In the genomic region with DNA sequence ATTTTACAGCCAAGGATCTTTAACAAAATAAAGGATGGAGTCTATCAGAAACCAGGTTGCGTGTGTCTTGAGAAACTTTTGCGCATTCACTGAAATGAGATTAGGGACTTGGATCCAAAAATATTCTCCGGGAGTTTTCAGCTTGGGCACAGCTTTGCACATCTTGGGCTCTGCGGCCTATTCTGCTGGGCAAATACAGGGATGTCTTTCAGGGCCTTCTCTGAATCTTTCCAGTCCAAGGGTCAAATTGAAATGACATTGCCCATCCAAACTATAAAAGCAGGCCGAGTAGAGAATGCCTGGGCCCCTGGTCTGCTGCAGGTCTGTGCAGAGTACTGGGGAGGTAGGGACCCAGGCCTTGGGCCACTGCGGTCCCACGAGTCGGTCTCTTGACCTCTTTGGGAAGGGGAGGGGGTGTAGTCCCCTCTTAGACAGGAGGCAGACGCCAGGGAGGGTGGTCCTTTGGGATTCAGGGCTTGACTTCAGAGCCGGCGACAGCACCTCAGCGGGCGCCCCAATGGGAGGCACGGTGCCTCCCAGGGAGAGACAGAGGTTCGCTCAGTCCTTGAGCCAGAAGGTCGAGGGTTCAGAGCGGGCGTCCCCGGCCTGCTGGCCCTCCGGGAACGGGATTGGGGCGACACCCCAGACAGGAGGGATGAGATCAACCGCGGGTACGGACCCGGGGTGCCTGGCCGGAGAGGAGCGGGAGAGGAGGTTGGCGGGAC, we compare ENCODE assay signal across 8 mouse cellular contexts. TPM values are rescaled to one million over a fixed set of nuclear protein-coding genes. Genes with fewer than 3 reads are reported as not detected.
DNase-seq lines count a peak whose midpoint lies in the region; ATAC-seq and TF ChIP-seq lines count a peak whose summit lies in the region.

A gene (plus strand): TSS at position 388 of the 725 bp plus-strand sequence.

- ATAC-seq in hindbrain, embryonic 14.5 days (ENCODE audit: low FRiP score), result peak; percentile 51; the same call in 1 of the 2 replicates
- ATAC-seq in limb, embryonic 14.5 days (ENCODE audit: low FRiP score, low read depth), result no peak; the same call in 1 of the 2 replicates
- ATAC-seq in neutrophil, adult 5-6 weeks (ENCODE audit: extremely low read depth, insufficient number of reproducible peaks, low FRiP score, poor library complexity, severe bottlenecking), result no peak

- DNase-seq in lung, adult 2 months, result no peak
- DNase-seq in lung, postnatal 14 days, result no peak
- DNase-seq in adrenal gland, postnatal 14 days, result no peak
- no peak for DNase-seq in gastrocnemius, adult 18-20 months (ENCODE audit: low spot score)
- DNase-seq in hindbrain, embryonic 14.5 days (ENCODE audit: low spot score), result no peak
- no peak for DNase-seq in limb, embryonic 14.5 days (ENCODE audit: low spot score)
- no peak for DNase-seq in ovary, postnatal 36 days (ENCODE audit: low spot score)

- no peaks in the 10 kb centered on the region for H3K27me3 ChIP-seq in hindbrain, embryonic 14.5 days (ENCODE audit: control insufficient read depth, insufficient read depth, low read length)
- no peaks in the 10 kb centered on the region for H3K27me3 ChIP-seq in limb, embryonic 14.5 days (ENCODE audit: control insufficient read depth, insufficient read depth, low read length)

- H3K9ac ChIP-seq in hindbrain, embryonic 14.5 days, result peak within 1 kb of the TSS; percentile 83
- H3K9ac ChIP-seq in limb, embryonic 14.5 days (ENCODE audit: low read depth, low read length, severe bottlenecking), result peak within 1 kb of the TSS; percentile 97

- H3K9me3 ChIP-seq in hindbrain, embryonic 14.5 days (ENCODE audit: control insufficient read depth, low read length), result no peaks in the 10 kb centered on the region
- no peaks in the 10 kb centered on the region for H3K9me3 ChIP-seq in limb, embryonic 14.5 days (ENCODE audit: control insufficient read depth, low read length)

- peak; percentile 6; the same call in 1 of the 2 replicates for TF ChIP-seq POLR2A in lung, adult 2 months (IDR thresholded peaks at IDR 0.05; ENCODE audit: borderline replicate concordance, extremely low read depth, low read depth, low read length)
- 0 out of 2 replicates have a peak, but pooled peaks have one; percentile 4 for TF ChIP-seq POLR2A in limb, embryonic 14.5 days (IDR thresholded peaks at IDR 0.05; ENCODE audit: borderline replicate concordance, extremely low read depth, insufficient read depth, insufficient read length)

- peak within 1 kb of the TSS; percentile 83 for H3K4me2 ChIP-seq in hindbrain, embryonic 14.5 days (replicated peaks)
- H3K4me2 ChIP-seq in limb, embryonic 14.5 days (replicated peaks; ENCODE audit: low read depth, low read length, severe bottlenecking), result peak within 1 kb of the TSS; percentile 76

- peaks cover 6% of the 10 kb centered on the region; the same call in 1 of the 2 replicates for H3K4me1 ChIP-seq in lung, adult 2 months (ENCODE audit: control insufficient read depth, insufficient read depth, low read length)
- peaks cover 43% of the 10 kb centered on the region for H3K4me1 ChIP-seq in hindbrain, embryonic 14.5 days (replicated peaks; ENCODE audit: control insufficient read depth, insufficient read depth, low read length)
- H3K4me1 ChIP-seq in limb, embryonic 14.5 days (ENCODE audit: control insufficient read depth, insufficient read depth, low read length), result peaks cover 29% of the 10 kb centered on the region

- H3K27ac ChIP-seq in hindbrain, embryonic 14.5 days, result peak within 1 kb of the TSS; percentile 98
- H3K27ac ChIP-seq in limb, embryonic 14.5 days (replicated peaks; ENCODE audit: low read depth, low read length), result peak within 1 kb of the TSS; percentile 95

- peak within 1 kb of the TSS; percentile 82 for H3K4me3 ChIP-seq in lung, adult 2 months (replicated peaks; ENCODE audit: extremely low read depth, low read depth, low read length)
- H3K4me3 ChIP-seq in hindbrain, embryonic 14.5 days (replicated peaks; ENCODE audit: low read length), result peak within 1 kb of the TSS; percentile 94
- peak within 1 kb of the TSS; percentile 95 for H3K4me3 ChIP-seq in limb, embryonic 14.5 days (replicated peaks; ENCODE audit: low read length)

- no peaks in the 10 kb centered on the region for H3K36me3 ChIP-seq in hindbrain, embryonic 14.5 days (replicated peaks; ENCODE audit: control insufficient read depth, insufficient read depth)
- H3K36me3 ChIP-seq in limb, embryonic 14.5 days (ENCODE audit: control insufficient read depth, insufficient read depth, low read length), result no peaks in the 10 kb centered on the region

- 10% methylated on average over 29 of the region's 29 CpGs for WGBS in lung, adult 2 months
- whole genome bisulfite sequencing in hindbrain, embryonic 14.5 days, result 7% methylated on average over 28 of the region's 29 CpGs
- 9% methylated on average over 22 of the region's 29 CpGs for WGBS in limb, embryonic 14.5 days

- no peak for TF ChIP-seq CTCF in lung, adult 2 months (IDR thresholded peaks at IDR 0.05; ENCODE audit: insufficient read depth, low read length)

RNA-seq across cellular contexts. Expression of the gene that starts here (rescaled TPM):
- polyA plus RNA-seq in lung, adult 2 months (2012; rRNA removed), result 9.8 and 15.1 TPM in 2 replicates
- total RNA-seq in adrenal gland, postnatal 14 days (2021), result 30.0 and 37.7 TPM in 2 replicates
- 10 to 100 TPM; 21.3 to 23.4 TPM for total RNA-seq in gastrocnemius, adult 18-20 months (2021)
- 204 and 220 TPM in 2 replicates for polyA plus RNA-seq in hindbrain, embryonic 14.5 days (2014; fragmentation: Nextera tagmentation; extraction: Ambion mirVana)
- 109 and 118 TPM in 2 replicates for polyA plus RNA-seq in limb, embryonic 14.5 days (2012; rRNA removed)
- polyA plus RNA-seq in limb, embryonic 14.5 days (2014; fragmentation: Nextera tagmentation; extraction: Ambion mirVana), result 174 and 203 TPM in 2 replicates
- total RNA-seq in neutrophil, adult 5-6 weeks (2017), result 20.3 and 34.0 TPM in 2 replicates
